Mouse (Mus musculus) hindbrain, embryonic 12.5 days (tissue): ENCODE results near the gene Emc3. TPM values are rescaled to one million over a fixed set of nuclear protein-coding genes. Genes with fewer than 3 reads are reported as not detected.
A peak's percentile ranks its signal among the peaks of the same experiment; 100 is the strongest.

Experiments
- ATAC-seq: fragments of 200-750 bp; cut with Nextera tagmentation; 2 replicates; pipeline ENCODE4 v1.8.0; 2017; ENCODE audit warnings: moderate TSS enrichment; ENCODE audit not compliant: low FRiP score
- H3K27ac ChIP-seq: fragments of 300-500 bp; sonication (generic); 2 replicates; pipeline ENCODE4 v1.5.1; 2016; ENCODE audit warnings: mild to moderate bottlenecking
- H3K27me3 ChIP-seq: fragments of 300-500 bp; sonication (generic); 2 replicates; pipeline ENCODE4 v1.6.1; 2016; ENCODE audit warnings: mild to moderate bottlenecking
- H3K36me3 ChIP-seq: fragments of 300-500 bp; sonication (generic); 2 replicates; pipeline ENCODE4 v1.6.1; 2016; ENCODE audit warnings: mild to moderate bottlenecking
- H3K4me1 ChIP-seq: fragments of 300-500 bp; sonication (generic); 2 replicates; pipeline ENCODE4 v1.6.1; 2016
- H3K4me2 ChIP-seq: fragments of 300-500 bp; sonication (generic); replicated peaks from 2 replicates; pipeline ENCODE4 v1.6.1; 2016; ENCODE audit warnings: mild to moderate bottlenecking
- H3K4me3 ChIP-seq: fragments of 300-500 bp; sonication (generic); 2 replicates; pipeline ENCODE4 v1.5.1; 2016; ENCODE audit warnings: mild to moderate bottlenecking
- H3K9ac ChIP-seq: fragments of 300-500 bp; sonication (generic); 2 replicates; pipeline ENCODE4 v1.6.1; 2016; ENCODE audit warnings: mild to moderate bottlenecking, moderate library complexity
- H3K9me3 ChIP-seq: fragments of 300-500 bp; sonication (generic); replicated peaks from 2 replicates; pipeline ENCODE4 v1.6.1; 2016; ENCODE audit warnings: mild to moderate bottlenecking
- WGBS: fragments of 180-500 bp; shearing (Covaris S2); methylation state at CpG from one replicate; pipeline ENCODE4 v1.1.7; 2016; 5-methylcytosine and 5-hydroxymethylcytosine counted together
- polyA plus RNA-seq: library from polyadenylated mRNA; unstranded; fragments of >200 nt; fragmentation: Nextera tagmentation; extraction: Ambion mirVana; gene quantifications from 2 replicates; pipeline ENCODE4 v1.2.1, GENCODE M21; 2016

Emc3 gene
- polyA plus RNA-seq, 1 experiment from 2014 or later = 91.6 TPM

DNA sequence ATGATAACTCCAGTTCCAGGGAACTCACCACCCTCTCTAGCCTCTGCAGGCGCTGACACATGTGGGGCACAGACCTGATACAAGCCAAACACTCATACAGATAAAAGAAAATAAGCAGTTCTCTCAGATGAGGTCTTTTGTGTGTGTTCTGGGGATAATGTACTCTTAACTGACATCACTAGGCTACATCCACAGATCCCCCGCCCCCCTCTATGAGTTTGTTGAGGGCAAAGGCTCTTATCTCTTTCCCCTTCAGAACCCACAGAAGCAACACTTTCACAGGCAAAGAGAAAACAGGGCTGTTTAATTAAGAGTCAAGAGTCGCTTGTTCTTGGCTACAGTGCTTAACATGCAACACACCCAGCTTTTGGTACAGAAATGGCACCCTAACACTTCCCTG lies 16.9 kb downstream of the Emc3 start:
- no peak overlapping the region for H3K4me2 ChIP-seq
- ATAC-seq = no peak
- no peaks in the 10 kb centered on the region for H3K4me1 ChIP-seq
- peaks cover 65% of the 10 kb centered on the region for H3K36me3 ChIP-seq
- no peaks in the 10 kb centered on the region for H3K27me3 ChIP-seq
- no peaks in the 10 kb centered on the region for H3K9me3 ChIP-seq
- H3K9ac ChIP-seq = no peak overlapping the region
- H3K27ac ChIP-seq = no peak overlapping the region
- H3K4me3 ChIP-seq = no peak overlapping the region
- 95% methylated on average over 3 of the region's 3 CpGs for WGBS

DNA sequence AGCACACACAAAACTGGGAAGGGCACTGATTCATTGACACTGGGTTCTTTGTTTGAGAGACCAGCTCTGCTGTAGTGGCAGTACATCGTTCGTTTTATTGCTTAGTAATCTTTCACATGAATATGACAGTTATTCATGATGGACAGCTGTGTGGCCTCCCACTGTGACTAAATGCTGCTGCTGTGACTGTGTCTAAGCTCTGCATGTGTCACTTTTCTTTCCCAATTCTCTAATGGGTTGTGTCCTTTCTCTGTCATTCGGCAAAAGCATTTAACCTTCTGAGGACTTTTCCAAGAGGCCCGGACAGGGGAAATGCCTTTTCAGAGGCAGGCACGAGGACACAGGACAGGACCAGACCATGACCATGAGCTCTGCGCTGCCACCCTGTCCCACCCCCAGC lies 17.5 kb downstream of the Emc3 start:
- no peak overlapping the region for H3K27ac ChIP-seq
- WGBS = 90% methylated on average over 6 of the region's 6 CpGs
- no peaks in the 10 kb centered on the region for H3K27me3 ChIP-seq
- no peaks in the 10 kb centered on the region for H3K4me1 ChIP-seq
- no peak overlapping the region for H3K9ac ChIP-seq
- H3K4me2 ChIP-seq = no peak overlapping the region
- no peaks in the 10 kb centered on the region for H3K9me3 ChIP-seq
- H3K4me3 ChIP-seq = no peak overlapping the region
- H3K36me3 ChIP-seq = peaks cover 58% of the 10 kb centered on the region
- ATAC-seq = no peak

DNA sequence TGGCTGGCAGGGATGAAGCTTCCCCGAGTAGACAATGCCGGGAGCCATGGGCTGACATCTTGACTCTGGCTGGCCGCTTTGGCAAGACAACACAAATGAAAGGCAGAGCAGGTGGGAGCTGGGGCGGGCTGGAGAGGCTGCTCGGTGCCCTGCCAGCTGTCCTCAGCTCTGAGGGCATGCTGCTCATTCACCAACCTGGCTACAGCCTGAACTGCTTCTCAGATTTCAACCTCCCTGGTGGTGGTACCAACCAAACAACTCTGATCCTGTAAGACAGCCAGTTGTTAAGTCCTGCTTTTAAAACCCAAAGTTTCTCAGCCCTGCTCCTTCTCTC lies 22.5 kb downstream of the Emc3 start:
- WGBS = 51% methylated on average over 5 of the region's 5 CpGs
- no peaks in the 10 kb centered on the region for H3K27me3 ChIP-seq
- no peaks in the 10 kb centered on the region for H3K9me3 ChIP-seq
- no peak overlapping the region for H3K9ac ChIP-seq
- ATAC-seq = no peak
- no peak overlapping the region for H3K4me2 ChIP-seq
- peaks cover 9% of the 10 kb centered on the region for H3K36me3 ChIP-seq
- no peak overlapping the region for H3K4me3 ChIP-seq
- 0 out of 2 replicates have a peak, but pooled peaks cover 5% of the 10 kb centered on the region for H3K4me1 ChIP-seq
- H3K27ac ChIP-seq = no peak overlapping the region

DNA sequence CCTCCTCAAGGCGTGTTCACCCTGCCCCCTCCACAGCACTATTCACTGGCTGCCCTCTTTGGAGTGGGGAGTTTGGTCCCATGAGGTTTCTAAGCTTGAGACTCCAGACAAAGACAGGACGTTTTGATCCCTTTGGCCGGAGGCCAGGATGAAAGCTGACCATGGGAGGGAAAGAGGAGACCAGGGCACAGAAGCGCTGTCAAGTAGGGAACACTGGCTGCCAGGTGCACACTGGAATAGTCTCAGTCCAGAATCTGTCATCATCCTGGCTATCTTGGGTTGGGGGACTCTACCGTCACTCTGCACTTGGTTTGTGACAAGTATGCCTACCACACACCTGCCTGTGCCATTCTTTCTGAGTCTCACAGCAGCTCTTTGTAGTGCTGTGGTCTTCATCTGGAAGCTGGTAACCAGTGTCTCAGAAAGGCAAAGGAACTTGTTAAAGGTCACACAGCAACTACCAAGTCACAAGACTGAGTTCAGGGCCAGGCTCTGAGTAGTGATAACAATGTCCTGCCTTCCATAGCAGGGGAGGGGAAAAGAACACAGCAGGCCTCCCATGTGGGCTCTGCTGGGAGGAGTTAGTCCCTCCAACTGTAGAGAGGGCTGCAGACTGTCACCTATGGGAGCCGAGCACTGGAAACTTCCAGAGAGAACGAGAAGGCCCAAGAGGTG lies 23.0 kb downstream of the Emc3 start:
- H3K9ac ChIP-seq = no peak overlapping the region
- H3K9me3 ChIP-seq = no peaks in the 10 kb centered on the region
- H3K4me2 ChIP-seq = no peak overlapping the region
- H3K36me3 ChIP-seq = peaks cover 4% of the 10 kb centered on the region
- no peak overlapping the region for H3K4me3 ChIP-seq
- WGBS = 61% methylated on average over 7 of the region's 7 CpGs
- H3K27ac ChIP-seq = no peak overlapping the region
- no peak for ATAC-seq
- 0 out of 2 replicates have a peak, but pooled peaks cover 5% of the 10 kb centered on the region for H3K4me1 ChIP-seq
- no peaks in the 10 kb centered on the region for H3K27me3 ChIP-seq

DNA sequence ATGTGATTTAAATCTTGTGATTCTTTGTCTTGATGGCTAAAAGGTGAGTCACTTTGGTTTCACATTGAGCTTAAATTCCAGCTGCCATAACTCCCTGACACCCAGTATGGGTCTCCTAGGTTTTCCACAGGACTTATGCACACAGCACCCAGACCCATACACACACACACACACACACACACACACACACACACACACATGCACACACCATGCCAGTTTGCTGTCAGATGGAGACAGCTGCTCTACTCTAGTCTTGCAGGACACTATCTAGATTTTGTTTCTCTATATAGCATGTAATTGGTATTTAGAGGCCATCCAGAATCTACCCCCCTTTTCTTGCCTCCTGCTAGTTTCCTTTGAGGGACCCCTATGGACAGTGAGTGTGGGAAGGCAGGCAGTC lies 24.3 kb downstream of the Emc3 start:
- no peaks in the 10 kb centered on the region; the same call in 1 of the 2 replicates for H3K27me3 ChIP-seq
- H3K9ac ChIP-seq = no peak overlapping the region
- H3K4me2 ChIP-seq = no peak overlapping the region
- 0 out of 2 replicates have a peak, but pooled peaks cover 5% of the 10 kb centered on the region for H3K4me1 ChIP-seq
- H3K27ac ChIP-seq = no peak overlapping the region
- no peaks in the 10 kb centered on the region for H3K9me3 ChIP-seq
- no peak overlapping the region for H3K4me3 ChIP-seq
- no peak for ATAC-seq
- no peaks in the 10 kb centered on the region for H3K36me3 ChIP-seq

DNA sequence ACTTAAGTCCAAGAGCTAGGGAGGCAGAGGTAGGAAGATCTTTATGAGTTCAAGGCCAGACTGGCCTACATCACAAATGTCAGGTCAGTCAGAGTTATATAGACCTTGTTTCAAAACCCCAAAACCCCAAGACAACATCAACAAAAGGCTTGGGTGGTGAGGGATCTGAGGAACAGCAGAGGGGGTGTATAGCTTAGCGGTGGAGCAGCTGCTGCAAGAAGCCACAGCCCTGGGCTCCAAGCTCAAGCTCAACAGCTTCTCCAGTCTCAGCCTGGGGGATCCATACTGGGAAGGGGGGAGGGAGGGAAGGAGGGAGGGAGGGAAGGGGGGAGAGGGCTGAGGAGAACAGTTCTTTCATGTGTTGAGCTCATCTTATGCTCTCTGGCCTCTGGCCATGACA lies 25.8 kb downstream of the Emc3 start:
- Histone ChIP-seq H3K27ac (no peak overlapping the region), H3K9me3 (no peaks in the 10 kb centered on the region), H3K36me3 (no peaks in the 10 kb centered on the region), H3K27me3 (peaks cover 7% of the 10 kb centered on the region), H3K4me2 (no peak overlapping the region), H3K4me1 (peaks cover 13% of the 10 kb centered on the region), H3K9ac (no peak overlapping the region), H3K4me3 (no peak overlapping the region)
- no peak for ATAC-seq
- 80% methylated on average over 1 of the region's 1 CpGs for WGBS

DNA sequence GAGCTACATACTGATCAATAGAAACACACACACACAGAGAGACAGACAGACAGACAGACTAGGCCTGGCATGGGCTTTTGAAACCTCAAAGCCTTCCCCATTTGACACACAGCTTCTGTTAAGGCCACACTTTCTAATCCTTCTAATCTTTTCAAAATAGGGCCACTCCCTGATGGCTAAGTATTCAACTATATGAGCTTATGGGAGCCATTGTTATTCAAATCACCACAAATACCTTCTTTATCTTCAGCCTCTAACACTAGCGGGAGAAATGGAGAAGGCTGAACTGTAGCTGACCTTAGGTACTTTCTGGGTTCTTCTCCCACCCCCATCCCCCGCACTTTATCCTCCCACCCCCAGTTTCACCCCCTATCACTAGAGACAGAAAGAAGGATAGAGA lies 28.7 kb downstream of the Emc3 start:
- no peak overlapping the region for H3K4me2 ChIP-seq
- no peak overlapping the region for H3K4me3 ChIP-seq
- no peaks in the 10 kb centered on the region for H3K36me3 ChIP-seq
- no peak overlapping the region for H3K9ac ChIP-seq
- H3K27me3 ChIP-seq = peaks cover 13% of the 10 kb centered on the region
- 65% methylated on average over 2 of the region's 2 CpGs for WGBS
- no peak overlapping the region for H3K27ac ChIP-seq
- H3K9me3 ChIP-seq = no peaks in the 10 kb centered on the region
- ATAC-seq = no peak
- peaks cover 8% of the 10 kb centered on the region for H3K4me1 ChIP-seq

DNA sequence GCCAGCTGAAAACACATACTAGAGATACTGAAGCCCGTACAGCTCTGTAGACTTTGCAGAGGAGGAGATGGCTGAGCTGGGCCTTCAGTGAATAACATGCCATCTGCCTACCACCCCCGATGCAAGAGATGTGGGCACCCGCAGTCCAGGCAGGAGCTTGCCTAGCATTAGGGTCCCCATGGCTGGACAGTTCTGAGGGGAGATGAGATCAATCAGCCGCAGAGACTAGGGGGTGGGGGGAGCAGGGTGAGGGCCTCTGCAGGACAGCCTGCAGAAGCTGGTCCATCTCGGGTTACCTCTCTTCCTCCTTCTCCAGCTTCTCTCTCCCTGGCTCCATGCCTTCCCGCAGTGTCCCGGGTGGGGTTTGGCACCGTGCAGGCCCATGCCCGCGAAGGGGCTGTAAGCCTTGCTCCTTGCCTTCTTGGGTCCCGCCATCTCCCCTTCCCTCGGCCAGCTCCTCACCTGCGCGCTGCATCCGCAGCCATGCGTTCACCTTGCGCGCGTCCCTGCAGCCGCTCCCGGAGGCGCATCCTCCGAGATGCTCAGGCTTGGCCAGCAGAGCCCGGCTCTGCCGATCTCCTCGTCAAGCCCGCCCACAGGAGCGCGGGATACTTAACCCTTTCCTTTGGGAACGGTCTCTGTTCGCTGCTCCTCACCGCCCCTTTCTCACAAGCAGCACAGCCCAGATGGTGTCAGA lies 29.9 kb downstream of the Emc3 start, which contains the start of gene Prrt3:
TSS of gene Prrt3 (minus strand) at position 544 of the 697 bp plus-strand sequence.
- no peaks in the 10 kb centered on the region for H3K36me3 ChIP-seq
- H3K4me2 ChIP-seq = peak within 1 kb of the TSS; percentile 82
- 0 out of 2 replicates have a peak within 1 kb of the TSS, but pooled peaks have one; percentile 8 for H3K27ac ChIP-seq
- peak; percentile 79 for ATAC-seq
- peak within 1 kb of the TSS; percentile 74 for H3K9ac ChIP-seq
- no peaks in the 10 kb centered on the region for H3K9me3 ChIP-seq
- H3K27me3 ChIP-seq = peaks cover 13% of the 10 kb centered on the region
- 3% methylated on average over 32 of the region's 32 CpGs for WGBS
- peak within 1 kb of the TSS; percentile 52 for H3K4me3 ChIP-seq
- H3K4me1 ChIP-seq = peaks cover 7% of the 10 kb centered on the region

DNA sequence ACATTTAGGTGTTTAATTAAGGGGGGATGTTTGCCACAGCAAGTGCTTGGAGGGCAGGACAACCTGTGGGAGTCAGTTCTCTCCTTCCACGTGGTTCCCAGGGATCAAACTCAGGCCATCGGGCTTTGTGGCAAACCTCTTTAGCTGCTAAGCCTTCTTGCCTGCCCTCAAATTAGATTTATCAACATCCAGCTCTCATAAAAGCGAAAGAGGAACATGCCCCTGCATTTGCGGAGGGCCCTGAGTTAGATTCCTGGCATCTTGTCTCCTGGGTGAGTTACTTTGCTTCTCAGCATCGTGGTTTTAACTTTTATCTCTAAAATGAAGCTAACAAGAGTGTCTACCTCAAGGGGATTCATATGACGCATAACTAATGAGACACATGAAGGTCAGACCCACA lies 32.1 kb downstream of the Emc3 start:
- WGBS = 78% methylated on average over 6 of the region's 6 CpGs
- Histone ChIP-seq H3K4me1 (peaks cover 23% of the 10 kb centered on the region), H3K27me3 (peaks cover 28% of the 10 kb centered on the region), H3K36me3 (no peaks in the 10 kb centered on the region), H3K4me2 (no peak overlapping the region), H3K27ac (no peak overlapping the region), H3K9ac (no peak overlapping the region), H3K4me3 (no peak overlapping the region), H3K9me3 (no peaks in the 10 kb centered on the region)
- no peak for ATAC-seq

DNA sequence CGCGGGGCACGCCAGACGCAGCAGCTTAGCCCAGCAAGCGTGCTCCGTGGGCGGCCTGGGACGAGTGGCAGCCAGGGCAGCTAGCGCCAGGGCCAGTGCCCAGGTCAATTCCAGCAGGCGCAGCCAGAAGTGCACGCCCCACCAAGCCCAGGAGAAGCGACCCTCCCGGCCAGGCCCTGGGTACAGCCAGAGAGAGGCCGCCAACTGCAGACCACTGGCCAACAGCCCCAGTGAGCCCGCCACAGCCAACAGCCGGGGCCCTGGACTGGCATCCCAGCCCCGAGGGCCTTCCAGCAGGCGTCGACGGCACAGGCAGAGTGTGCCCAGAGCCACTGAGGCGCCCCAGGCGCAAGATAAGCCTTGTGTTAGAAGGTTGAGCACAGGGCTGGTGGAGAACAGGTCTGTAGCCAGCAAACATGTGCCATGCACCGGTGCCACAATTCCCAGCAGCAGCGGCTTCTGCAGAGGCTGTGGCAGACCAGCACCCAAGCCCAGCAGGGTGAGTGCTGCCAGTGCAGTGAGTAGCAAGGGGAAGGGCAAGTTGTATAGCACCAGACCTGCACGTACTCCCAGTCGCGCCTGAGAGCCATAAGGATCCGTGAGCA lies 36.3 kb downstream of the Emc3 start:
- peaks cover 22% of the 10 kb centered on the region for H3K36me3 ChIP-seq
- peaks cover 15% of the 10 kb centered on the region for H3K27me3 ChIP-seq
- 50% methylated on average over 28 of the region's 28 CpGs for WGBS
- no peak overlapping the region for H3K27ac ChIP-seq
- peaks cover 19% of the 10 kb centered on the region for H3K4me1 ChIP-seq
- peak overlapping the region; percentile 39 for H3K4me3 ChIP-seq
- peak; percentile 24 for ATAC-seq
- H3K4me2 ChIP-seq = peak overlapping the region; percentile 59
- peak overlapping the region; percentile 23; the same call in 1 of the 2 replicates for H3K9ac ChIP-seq
- no peaks in the 10 kb centered on the region for H3K9me3 ChIP-seq

DNA sequence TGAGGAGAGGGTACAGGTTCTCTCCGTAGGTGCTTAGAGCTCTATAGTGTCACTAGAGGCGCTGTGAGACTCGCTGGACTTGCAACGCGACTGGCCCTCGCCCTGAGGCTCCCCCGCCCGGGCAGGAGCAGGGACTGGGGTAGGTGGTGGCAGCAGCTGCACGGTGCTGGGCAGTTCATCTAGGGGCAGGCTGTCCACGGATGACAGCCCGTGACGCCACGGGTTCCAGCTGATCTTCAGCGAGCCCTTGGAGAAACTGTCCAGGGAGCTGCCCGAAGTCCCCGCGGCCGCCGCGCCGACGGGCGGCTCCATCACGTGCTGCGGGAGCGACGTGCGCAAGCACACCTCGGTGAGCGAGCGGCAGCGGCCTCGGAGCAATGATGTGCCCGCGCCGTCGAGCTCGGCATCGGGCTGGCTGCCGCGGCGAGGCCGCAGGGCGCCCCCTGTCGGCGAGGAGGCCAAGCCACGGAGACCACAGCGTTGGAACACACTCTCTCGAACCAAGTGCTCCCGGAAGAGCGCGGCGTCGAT lies 37.1 kb downstream of the Emc3 start:
- Histone ChIP-seq H3K4me1 (peaks cover 19% of the 10 kb centered on the region), H3K9me3 (no peaks in the 10 kb centered on the region), H3K27ac (peak overlapping the region; percentile 48; the same call in 1 of the 2 replicates), H3K27me3 (peaks cover 15% of the 10 kb centered on the region), H3K36me3 (peaks cover 30% of the 10 kb centered on the region), H3K9ac (peak overlapping the region; percentile 56), H3K4me2 (peak overlapping the region; percentile 59), H3K4me3 (peak overlapping the region; percentile 39)
- ATAC-seq = peak; percentile 80
- WGBS = 1% methylated on average over 54 of the region's 54 CpGs

DNA sequence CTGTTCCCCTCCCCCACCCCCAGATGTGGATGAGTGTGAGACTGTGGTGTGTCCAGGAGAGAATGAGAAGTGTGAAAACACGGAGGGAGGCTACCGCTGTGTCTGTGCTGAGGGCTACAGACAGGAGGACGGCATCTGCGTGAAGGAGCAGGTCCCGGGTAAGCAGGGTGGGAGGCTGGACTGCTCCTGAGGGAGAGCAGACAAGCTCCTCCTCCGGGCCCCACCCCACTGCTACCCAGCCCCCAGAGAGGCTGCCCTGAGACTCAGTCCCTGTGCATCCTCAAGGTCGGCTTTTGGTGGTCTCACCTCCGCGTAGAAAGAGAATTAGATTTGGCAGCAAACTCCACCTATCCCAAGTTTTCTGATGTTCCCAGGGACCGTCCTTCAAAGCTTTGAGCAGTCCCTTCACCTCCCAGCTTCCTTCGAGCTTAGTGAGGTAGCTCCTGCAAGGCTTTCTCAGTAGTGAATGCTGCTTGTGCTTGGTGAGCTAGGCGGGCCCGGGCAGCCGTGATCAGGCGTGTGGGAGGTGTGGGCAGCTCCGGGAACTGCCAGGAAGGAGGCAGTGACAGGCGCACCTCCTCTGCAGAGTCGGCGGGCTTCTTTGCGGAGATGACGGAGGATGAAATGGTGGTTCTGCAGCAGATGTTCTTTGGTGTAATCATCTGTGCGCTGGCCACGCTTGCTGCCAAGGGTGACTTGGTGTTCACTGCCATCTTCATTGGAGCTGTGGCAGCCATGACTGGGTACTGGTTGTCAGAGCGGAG lies 39.2 kb downstream of the Emc3 start:
- Histone ChIP-seq H3K9me3 (no peaks in the 10 kb centered on the region), H3K4me1 (peaks cover 21% of the 10 kb centered on the region), H3K4me2 (no peak overlapping the region), H3K9ac (no peak overlapping the region), H3K27ac (no peak overlapping the region), H3K36me3 (peaks cover 45% of the 10 kb centered on the region), H3K27me3 (peaks cover 15% of the 10 kb centered on the region), H3K4me3 (no peak overlapping the region)
- 79% methylated on average over 24 of the region's 24 CpGs for WGBS
- no peak for ATAC-seq
